Mouse (Mus musculus) myocyte (in vitro differentiated cells): ENCODE results near the gene 1600015I10Rik.

Experiments used
- E2F4 ChIP-seq: IDR thresholded peaks from one replicate; pipeline ENCODE4 v1.6.1; 2011; ENCODE audit warnings: mild to moderate bottlenecking, control low read depth, moderate library complexity; ENCODE audit not compliant: insufficient read depth
- MYOD1 ChIP-seq, 3 experiments: IDR thresholded peaks; one replicate each; pipeline ENCODE4 v1.6.1; 2011; ENCODE audit warnings: control low read depth in 2 of 3, low read depth in 2 of 3, mild to moderate bottlenecking in 2 of 3, moderate library complexity in 1 of 3; ENCODE audit not compliant: insufficient read length in 2 of 3, control insufficient read depth in 1 of 3
- POLR2A ChIP-seq: IDR thresholded peaks from one replicate; pipeline ENCODE4 v1.6.1; 2011; ENCODE audit warnings: low read depth, mild to moderate bottlenecking, control low read depth, moderate library complexity; ENCODE audit not compliant: insufficient read length

DNA sequence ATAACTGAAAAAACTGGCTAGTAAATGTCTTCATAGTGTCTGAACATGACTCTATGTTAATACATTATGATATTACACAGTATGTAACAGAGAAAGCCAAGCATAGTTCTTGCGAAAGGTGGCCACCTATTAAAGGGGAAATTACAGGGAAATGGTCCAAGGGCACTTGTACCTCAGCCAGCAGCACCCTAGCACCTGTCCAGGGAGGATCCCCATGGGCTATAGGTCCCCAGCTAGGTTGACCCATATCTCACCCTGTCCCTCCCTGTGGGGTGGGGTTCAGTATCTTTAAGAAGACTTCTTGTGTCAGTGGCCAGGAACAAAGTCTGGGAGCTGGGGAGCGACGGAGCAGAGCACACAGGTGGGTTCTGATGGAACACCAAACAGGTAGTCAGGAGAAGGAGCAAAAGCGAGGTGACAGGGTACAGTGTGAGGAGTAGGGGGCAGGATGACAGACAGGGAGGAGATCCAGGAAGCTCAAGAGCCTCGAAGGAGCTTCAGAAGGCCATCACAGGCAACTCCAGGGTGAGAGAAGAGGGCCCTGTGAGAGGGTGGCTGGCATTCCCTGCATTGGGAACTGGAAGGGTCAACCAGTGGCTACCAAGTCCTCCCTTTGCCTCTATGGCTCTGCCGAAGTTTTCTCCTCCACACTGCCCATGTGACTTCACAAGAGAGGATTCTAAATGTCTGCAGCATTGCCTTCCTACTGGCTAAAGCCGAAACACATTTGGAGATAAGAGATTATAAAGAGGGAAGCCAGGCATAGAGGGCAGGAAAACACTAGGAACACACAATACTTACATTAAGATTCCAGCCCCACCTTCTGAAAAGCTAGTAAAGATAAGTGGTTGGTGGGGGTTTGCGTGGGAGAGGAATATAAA lies 34.5 kb upstream of the 1600015I10Rik start:
- TF ChIP-seq E2F4 (no peak), MYOD1 (IDR thresholded peaks at IDR 0.05; ENCODE audit: control insufficient read depth in 1 of 3, insufficient read length in 2 of 3, low read depth in 2 of 3) (no peak), POLR2A (no peak)
